Mouse (Mus musculus) heart, adult 2 months (tissue): Measurements from ENCODE around the gene Alad.

Source experiments
- CTCF ChIP-seq: fragments of 200-600 bp; IDR thresholded peaks from 2 replicates; pipeline ENCODE4 v1.8.1; 2022; ENCODE audit warnings: antibody characterized with exemption, mild to moderate bottlenecking, moderate library complexity
- EP300 ChIP-seq: fragments of 200-500 bp; IDR thresholded peaks from 2 replicates; pipeline ENCODE4 v1.6.1; 2011; ENCODE audit warnings: low read depth, low read length, control low read depth; ENCODE audit not compliant: insufficient read depth
- POLR2A ChIP-seq: fragments of 200-500 bp; IDR thresholded peaks from 2 replicates; pipeline ENCODE4 v1.6.1; 2011; ENCODE audit warnings: mild to moderate bottlenecking, low read depth, low read length, control low read depth; ENCODE audit not compliant: insufficient read depth

- TF ChIP-seq CTCF (no peak), POLR2A (no peak), EP300 (no peak)
Observed at GRCm38 (mm10) chr4:62460348-62460747, 59.4 kb downstream of the Alad start.
